Mouse (Mus musculus): ENCODE measurements at regions not wholly inside any gene's neighbourhood (a gene's known extent, or its start where the extent isn't known, plus 50 kb on each side); places are given as distances from the start of the nearest gene placed in this dataset.
A peak's percentile ranks its signal among the peaks of the same experiment; 100 is the strongest.

- no peak overlapping the region for H3K9ac ChIP-seq (ENCODE audit: low read depth, low read length)
- H3K9me3 ChIP-seq (replicated peaks; ENCODE audit: low read length), result no peaks in the 10 kb centered on the region
- WGBS, result 82% methylated on average over 14 of the region's 14 CpGs
- H3K27ac ChIP-seq, result no peak overlapping the region
- no peaks in the 10 kb centered on the region for H3K27me3 ChIP-seq (ENCODE audit: insufficient read depth, low read length)
- no peaks in the 10 kb centered on the region for H3K4me1 ChIP-seq (replicated peaks; ENCODE audit: insufficient read depth, low read length)
- DNase-seq (ENCODE audit: low spot score) (no peak), ATAC-seq (replicated peaks; ENCODE audit: low FRiP score, low read depth) (no peak)
- no peak overlapping the region for H3K4me2 ChIP-seq (ENCODE audit: low read length)
- no peak for TF ChIP-seq CTCF (IDR thresholded peaks at IDR 0.05; ENCODE audit: low read depth)
- no peak overlapping the region for H3K4me3 ChIP-seq (replicated peaks; ENCODE audit: low read depth, low read length)
- H3K36me3 ChIP-seq (ENCODE audit: insufficient read depth, low read length), result no peaks in the 10 kb centered on the region
Observed at GRCm38 (mm10) chr3:35250092-35250749, 503.7 kb upstream of the Atp11b start.

DNA sequence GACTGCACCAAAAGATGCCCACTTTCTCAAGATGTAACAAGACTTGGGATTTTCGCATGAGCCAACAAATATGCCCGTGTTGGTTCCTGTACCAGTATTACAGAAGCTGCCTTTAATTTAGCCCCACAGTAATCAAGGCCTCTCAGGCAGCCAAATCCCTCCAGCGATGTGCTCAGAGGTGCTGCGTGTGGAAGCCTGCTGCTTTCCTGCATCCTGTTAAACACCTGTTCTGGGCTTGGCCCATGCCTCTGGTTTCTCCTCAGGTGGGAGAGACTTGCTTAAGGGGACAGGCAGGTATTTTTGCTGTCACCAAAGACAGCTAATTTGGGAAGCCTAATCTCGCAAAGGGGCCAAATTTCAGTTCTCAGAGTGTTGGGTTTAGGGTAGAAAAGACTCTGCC, 500.0 kb upstream of the Atp11b start:
- no peaks in the 10 kb centered on the region for H3K36me3 ChIP-seq (ENCODE audit: insufficient read depth, low read length)
- no peak overlapping the region for H3K9ac ChIP-seq (ENCODE audit: low read depth, low read length)
- no peaks in the 10 kb centered on the region for H3K27me3 ChIP-seq (ENCODE audit: insufficient read depth, low read length)
- H3K27ac ChIP-seq, result no peak overlapping the region
- TF ChIP-seq CTCF (IDR thresholded peaks at IDR 0.05; ENCODE audit: low read depth), result no peak
- ATAC-seq (replicated peaks; ENCODE audit: low FRiP score, low read depth) (no peak), DNase-seq (ENCODE audit: low spot score) (no peak)
- H3K9me3 ChIP-seq (replicated peaks; ENCODE audit: low read length), result no peaks in the 10 kb centered on the region
- H3K4me2 ChIP-seq (ENCODE audit: low read length), result no peak overlapping the region
- no peak overlapping the region for H3K4me3 ChIP-seq (replicated peaks; ENCODE audit: low read depth, low read length)
- no peaks in the 10 kb centered on the region for H3K4me1 ChIP-seq (replicated peaks; ENCODE audit: insufficient read depth, low read length)
- WGBS, result 73% methylated on average over 5 of the region's 5 CpGs

- no peaks in the 10 kb centered on the region for H3K36me3 ChIP-seq (ENCODE audit: insufficient read depth, low read length)
- H3K4me2 ChIP-seq (ENCODE audit: low read length), result no peak overlapping the region
- H3K4me1 ChIP-seq (replicated peaks; ENCODE audit: insufficient read depth, low read length), result no peaks in the 10 kb centered on the region
- TF ChIP-seq CTCF (IDR thresholded peaks at IDR 0.05; ENCODE audit: low read depth), result no peak
- DNase-seq (ENCODE audit: low spot score) (no peak), ATAC-seq (replicated peaks; ENCODE audit: low FRiP score, low read depth) (no peak)
- H3K9ac ChIP-seq (ENCODE audit: low read depth, low read length), result no peak overlapping the region
- no peaks in the 10 kb centered on the region for H3K9me3 ChIP-seq (replicated peaks; ENCODE audit: low read length)
- 84% methylated on average over 6 of the region's 6 CpGs for WGBS
- no peaks in the 10 kb centered on the region for H3K27me3 ChIP-seq (ENCODE audit: insufficient read depth, low read length)
- no peak overlapping the region for H3K4me3 ChIP-seq (replicated peaks; ENCODE audit: low read depth, low read length)
- no peak overlapping the region for H3K27ac ChIP-seq
Observed at GRCm38 (mm10) chr3:35260936-35261335, 493.0 kb upstream of the Atp11b start.

DNA sequence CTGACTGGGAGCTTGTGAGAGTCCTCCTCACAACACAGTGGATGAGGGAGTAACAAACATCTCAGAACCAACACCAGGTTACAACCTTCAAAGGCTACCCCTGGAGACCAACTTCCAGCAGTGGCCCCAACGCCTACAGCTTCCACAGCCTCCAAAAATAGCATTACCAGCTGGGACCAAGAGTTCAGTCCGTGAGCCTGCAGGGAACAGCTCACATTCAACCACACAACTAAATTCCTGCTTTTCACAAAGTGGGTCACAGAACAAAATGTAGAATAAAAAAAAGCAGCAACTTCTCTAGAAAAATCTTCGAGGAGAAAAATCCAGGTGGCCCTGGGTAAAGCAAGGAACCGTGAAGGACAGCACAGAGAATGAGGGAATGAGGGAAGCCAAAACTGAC, 485.0 kb upstream of the Atp11b start:
- H3K9ac ChIP-seq (ENCODE audit: low read depth, low read length), result no peak overlapping the region
- H3K4me2 ChIP-seq (ENCODE audit: low read length), result no peak overlapping the region
- ATAC-seq (replicated peaks; ENCODE audit: low FRiP score, low read depth) (no peak), DNase-seq (ENCODE audit: low spot score) (no peak)
- no peak for TF ChIP-seq CTCF (IDR thresholded peaks at IDR 0.05; ENCODE audit: low read depth)
- H3K27me3 ChIP-seq (ENCODE audit: insufficient read depth, low read length), result no peaks in the 10 kb centered on the region
- WGBS, result 43% methylated on average over 4 of the region's 4 CpGs
- no peaks in the 10 kb centered on the region for H3K36me3 ChIP-seq (ENCODE audit: insufficient read depth, low read length)
- no peaks in the 10 kb centered on the region for H3K4me1 ChIP-seq (replicated peaks; ENCODE audit: insufficient read depth, low read length)
- no peaks in the 10 kb centered on the region for H3K9me3 ChIP-seq (replicated peaks; ENCODE audit: low read length)
- no peak overlapping the region for H3K4me3 ChIP-seq (replicated peaks; ENCODE audit: low read depth, low read length)
- no peak overlapping the region for H3K27ac ChIP-seq

GRCm38 (mm10) chr3:35269977-35270880, 483.7 kb upstream of the Atp11b start:
- Histone ChIP-seq H3K4me1 (replicated peaks; ENCODE audit: insufficient read depth, low read length) (no peaks in the 10 kb centered on the region), H3K4me2 (ENCODE audit: low read length) (no peak overlapping the region), H3K9me3 (replicated peaks; ENCODE audit: low read length) (no peaks in the 10 kb centered on the region), H3K27ac (no peak overlapping the region), H3K4me3 (replicated peaks; ENCODE audit: low read depth, low read length) (no peak overlapping the region), H3K27me3 (ENCODE audit: insufficient read depth, low read length) (no peaks in the 10 kb centered on the region), H3K36me3 (ENCODE audit: insufficient read depth, low read length) (no peaks in the 10 kb centered on the region), H3K9ac (ENCODE audit: low read depth, low read length) (no peak overlapping the region)
- no peak for DNase-seq (ENCODE audit: low spot score)
- 66% methylated on average over 7 of the region's 7 CpGs for WGBS
- no peak for TF ChIP-seq CTCF (IDR thresholded peaks at IDR 0.05; ENCODE audit: low read depth)
- no peak for ATAC-seq (replicated peaks; ENCODE audit: low FRiP score, low read depth)

DNA sequence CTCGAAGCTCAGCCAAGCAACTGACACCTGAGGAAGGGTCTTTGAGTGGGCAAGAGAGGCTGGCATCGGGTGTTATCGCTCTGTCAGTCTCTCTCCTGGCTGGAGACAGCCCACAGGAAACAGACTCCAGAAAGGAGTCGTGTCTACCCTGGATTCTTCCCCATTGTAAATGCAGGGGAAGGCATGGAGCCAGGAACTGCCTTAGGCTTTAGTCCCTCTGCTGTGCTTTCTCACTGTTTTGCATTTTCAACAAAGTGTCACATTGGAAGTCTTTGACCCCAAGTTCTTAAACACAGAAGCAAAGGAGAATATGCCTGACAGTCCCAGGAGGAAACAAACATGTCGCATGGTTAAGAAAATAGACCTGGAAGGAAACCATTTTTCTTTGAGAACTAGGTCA, 480.4 kb upstream of the Atp11b start:
- no peak overlapping the region for H3K4me2 ChIP-seq (ENCODE audit: low read length)
- no peak overlapping the region for H3K9ac ChIP-seq (ENCODE audit: low read depth, low read length)
- no peak for TF ChIP-seq CTCF (IDR thresholded peaks at IDR 0.05; ENCODE audit: low read depth)
- DNase-seq (ENCODE audit: low spot score) (peak; percentile 47), ATAC-seq (replicated peaks; ENCODE audit: low FRiP score, low read depth) (no peak)
- H3K9me3 ChIP-seq (replicated peaks; ENCODE audit: low read length), result no peaks in the 10 kb centered on the region
- H3K36me3 ChIP-seq (ENCODE audit: insufficient read depth, low read length), result no peaks in the 10 kb centered on the region
- H3K27me3 ChIP-seq (ENCODE audit: insufficient read depth, low read length), result no peaks in the 10 kb centered on the region
- no peak overlapping the region for H3K4me3 ChIP-seq (replicated peaks; ENCODE audit: low read depth, low read length)
- H3K4me1 ChIP-seq (replicated peaks; ENCODE audit: insufficient read depth, low read length), result no peaks in the 10 kb centered on the region
- 19% methylated on average over 5 of the region's 5 CpGs for WGBS
- H3K27ac ChIP-seq, result no peak overlapping the region
